In genomic region chr13:113812593-113812975, GRCm38 (mm10) we compare ENCODE assay signal across 24 mouse cellular contexts. TPM values are rescaled to one million over a fixed set of nuclear protein-coding genes. Genes with fewer than 3 reads are reported as not detected.
DNase-seq lines count a peak whose midpoint lies in the region; ATAC-seq and TF ChIP-seq lines count a peak whose summit lies in the region.
"Had no signal": no experiment of that assay in that cellular context is flagged by ENCODE, and none has a peak within 500 bp of the region (broad histone marks: within the 10 kb centered on the region; RNA-seq: fewer than 3 reads in every experiment).

No protein-coding gene starts in this region.

- H3K9me3 ChIP-seq in heart, embryonic 14.5 days (ENCODE audit: control insufficient read depth, low read length) = no peaks in the 10 kb centered on the region
- no peaks in the 10 kb centered on the region for H3K9me3 ChIP-seq in heart, embryonic 12.5 days (replicated peaks)
- H3K9me3 ChIP-seq in kidney, postnatal 0 days (replicated peaks; ENCODE audit: low read length) = no peaks in the 10 kb centered on the region
- no peaks in the 10 kb centered on the region for H3K9me3 ChIP-seq in stomach, embryonic 14.5 days (ENCODE audit: control insufficient read depth, low read depth, low read length)
- no peaks in the 10 kb centered on the region for H3K9me3 ChIP-seq in stomach, postnatal 0 days (ENCODE audit: control insufficient read depth, low read length)
- H3K9me3 ChIP-seq: embryonic facial prominence, embryonic 12.5 days; forebrain, embryonic 13.5 days; liver, embryonic 13.5 days; lung, embryonic 15.5 days had no signal

- DNase-seq in adrenal gland, postnatal 14 days = peak; percentile 23
- no peak for DNase-seq in adrenal gland, adult 2 months
- DNase-seq in kidney, postnatal 0 days (ENCODE audit: low spot score) = no peak
- DNase-seq in kidney, postnatal 25 days = no peak
- no peak for DNase-seq in stomach, postnatal 0 days (ENCODE audit: low spot score)
- DNase-seq: adrenal gland, postnatal 25 days; cerebellum, adult 18-20 months; cerebellum, postnatal 25 days; gastrocnemius, postnatal 10 days; liver, embryonic 13.5 days; lung, postnatal 4 days; midbrain, embryonic 14.5 days; right cerebral cortex, postnatal 25 days had no signal

- H3K27ac ChIP-seq in heart, embryonic 14.5 days (replicated peaks in 1 of 2; ENCODE audit: control insufficient read depth in 1 of 2, insufficient read depth in 1 of 2, low read depth in 2 of 2, low read length in 2 of 2) = peak overlapping the region; percentile 47 to 53
- no peak overlapping the region for H3K27ac ChIP-seq in heart, embryonic 12.5 days (ENCODE audit: poor library complexity, severe bottlenecking)
- H3K27ac ChIP-seq in kidney, postnatal 0 days = peak overlapping the region; percentile 79
- peak overlapping the region; percentile 18; the same call in 1 of the 2 replicates for H3K27ac ChIP-seq in stomach, embryonic 14.5 days (ENCODE audit: low read length)
- H3K27ac ChIP-seq in stomach, postnatal 0 days (replicated peaks) = no peak overlapping the region
- H3K27ac ChIP-seq: embryonic facial prominence, embryonic 12.5 days; forebrain, embryonic 13.5 days; hindbrain, embryonic 14.5 days; lung, embryonic 15.5 days had no signal

- peaks cover 8 to 25% of the 10 kb centered on the region in 2 experiments for H3K4me1 ChIP-seq in heart, embryonic 14.5 days (ENCODE audit: control insufficient read depth in 2 of 2, insufficient read depth in 2 of 2, low read length in 2 of 2)
- peaks cover 44% of the 10 kb centered on the region for H3K4me1 ChIP-seq in heart, embryonic 12.5 days (replicated peaks)
- H3K4me1 ChIP-seq in kidney, postnatal 0 days (replicated peaks; ENCODE audit: insufficient read depth, low read length) = peaks cover 28% of the 10 kb centered on the region
- H3K4me1 ChIP-seq in stomach, embryonic 14.5 days (ENCODE audit: control insufficient read depth, insufficient read depth, low read length) = peaks cover 4% of the 10 kb centered on the region; the same call in 1 of the 2 replicates
- no peaks in the 10 kb centered on the region for H3K4me1 ChIP-seq in stomach, postnatal 0 days (replicated peaks; ENCODE audit: control insufficient read depth, insufficient read depth)

- TF ChIP-seq EP300 in stomach, postnatal 0 days (optimal IDR thresholded peaks at IDR 0.05) = no peak

- TF ChIP-seq CTCF in kidney, postnatal 0 days (IDR thresholded peaks at IDR 0.05; ENCODE audit: low read depth) = no peak
- no peak for TF ChIP-seq CTCF in stomach, postnatal 0 days (IDR thresholded peaks at IDR 0.05; ENCODE audit: low read depth)

- no peak overlapping the region for H3K9ac ChIP-seq in heart, embryonic 14.5 days (ENCODE audit: low read length)
- H3K9ac ChIP-seq in heart, embryonic 12.5 days = no peak overlapping the region
- H3K9ac ChIP-seq in kidney, postnatal 0 days (ENCODE audit: low read depth, low read length) = no peak overlapping the region
- H3K9ac ChIP-seq in stomach, embryonic 14.5 days (replicated peaks; ENCODE audit: low read depth, low read length) = no peak overlapping the region
- no peak overlapping the region for H3K9ac ChIP-seq in stomach, postnatal 0 days (ENCODE audit: low read length)
- H3K9ac ChIP-seq: embryonic facial prominence, embryonic 12.5 days; forebrain, embryonic 13.5 days; hindbrain, embryonic 14.5 days; liver, embryonic 13.5 days; lung, embryonic 15.5 days had no signal

- no peak overlapping the region for H3K4me3 ChIP-seq in heart, embryonic 14.5 days (ENCODE audit: control insufficient read depth in 1 of 2, insufficient read depth in 1 of 2, low read depth in 1 of 2, low read length in 2 of 2)
- H3K4me3 ChIP-seq in heart, embryonic 12.5 days = no peak overlapping the region
- H3K4me3 ChIP-seq in kidney, postnatal 0 days (replicated peaks; ENCODE audit: low read depth, low read length) = no peak overlapping the region
- no peak overlapping the region for H3K4me3 ChIP-seq in stomach, embryonic 14.5 days (ENCODE audit: low read depth, low read length)
- no peak overlapping the region for H3K4me3 ChIP-seq in stomach, postnatal 0 days (ENCODE audit: low read depth, low read length)
- H3K4me3 ChIP-seq: embryonic facial prominence, embryonic 12.5 days; erythroblast, embryonic 14.5 days; forebrain, embryonic 13.5 days; liver, embryonic 13.5 days; lung, embryonic 15.5 days; myocyte had no signal

- no peaks in the 10 kb centered on the region for H3K27me3 ChIP-seq in heart, embryonic 14.5 days (ENCODE audit: control insufficient read depth, insufficient read depth, low read length)
- no peaks in the 10 kb centered on the region for H3K27me3 ChIP-seq in heart, embryonic 12.5 days (replicated peaks)
- no peaks in the 10 kb centered on the region for H3K27me3 ChIP-seq in kidney, postnatal 0 days (ENCODE audit: insufficient read depth, low read length)
- no peaks in the 10 kb centered on the region for H3K27me3 ChIP-seq in stomach, embryonic 14.5 days (ENCODE audit: control insufficient read depth, insufficient read depth, low read length)
- H3K27me3 ChIP-seq in stomach, postnatal 0 days (ENCODE audit: control insufficient read depth, insufficient read depth, low read length) = no peaks in the 10 kb centered on the region
- H3K27me3 ChIP-seq: embryonic facial prominence, embryonic 12.5 days; forebrain, embryonic 13.5 days; liver, embryonic 13.5 days; lung, embryonic 15.5 days; Patski had no signal

- ATAC-seq in heart, embryonic 14.5 days (ENCODE audit: insufficient number of reproducible peaks, insufficient read depth, low FRiP score, low read depth) = no peak
- no peak for ATAC-seq in heart, embryonic 12.5 days (ENCODE audit: insufficient number of reproducible peaks, low FRiP score)
- no peak for ATAC-seq in kidney, postnatal 0 days (replicated peaks; ENCODE audit: low FRiP score, low read depth)
- no peak for ATAC-seq in stomach, embryonic 14.5 days (ENCODE audit: insufficient number of reproducible peaks, insufficient read depth, low FRiP score, low read depth)
- no peak for ATAC-seq in stomach, postnatal 0 days (ENCODE audit: low FRiP score, low TSS enrichment)
- ATAC-seq: CD4-positive, CD25-positive, alpha-beta regulatory T cell, adult 4 months; forebrain, embryonic 13.5 days; Patski had no signal

- H3K4me2 ChIP-seq in heart, embryonic 14.5 days (ENCODE audit: low read length) = 0 out of 2 replicates have a peak overlapping the region, but pooled peaks have one; percentile 2
- no peak overlapping the region for H3K4me2 ChIP-seq in heart, embryonic 12.5 days
- no peak overlapping the region for H3K4me2 ChIP-seq in kidney, postnatal 0 days (ENCODE audit: low read length)
- no peak overlapping the region for H3K4me2 ChIP-seq in stomach, embryonic 14.5 days (replicated peaks; ENCODE audit: low read depth, low read length)
- no peak overlapping the region for H3K4me2 ChIP-seq in stomach, postnatal 0 days (replicated peaks; ENCODE audit: low read depth)
- H3K4me2 ChIP-seq: embryonic facial prominence, embryonic 12.5 days; forebrain, embryonic 13.5 days; hindbrain, embryonic 14.5 days; liver, embryonic 13.5 days; lung, embryonic 15.5 days had no signal

- no peaks in the 10 kb centered on the region for H3K36me3 ChIP-seq in heart, embryonic 14.5 days (ENCODE audit: control insufficient read depth, insufficient read depth, low read length)
- no peaks in the 10 kb centered on the region for H3K36me3 ChIP-seq in heart, embryonic 12.5 days
- no peaks in the 10 kb centered on the region for H3K36me3 ChIP-seq in kidney, postnatal 0 days (ENCODE audit: insufficient read depth, low read length)
- no peaks in the 10 kb centered on the region for H3K36me3 ChIP-seq in stomach, embryonic 14.5 days (ENCODE audit: control insufficient read depth, insufficient read depth, low read length)
- no peaks in the 10 kb centered on the region for H3K36me3 ChIP-seq in stomach, postnatal 0 days (ENCODE audit: control insufficient read depth, insufficient read depth, low read length)
- H3K36me3 ChIP-seq: embryonic facial prominence, embryonic 12.5 days; lung, embryonic 15.5 days had no signal

- 66% methylated on average over 6 of the region's 6 CpGs for WGBS in heart, embryonic 14.5 days
- 61% methylated on average over 6 of the region's 6 CpGs for WGBS in heart, embryonic 12.5 days
- 39% methylated on average over 6 of the region's 6 CpGs for WGBS in kidney, postnatal 0 days
- WGBS in stomach, embryonic 14.5 days = 60% methylated on average over 6 of the region's 6 CpGs
- WGBS in stomach, postnatal 0 days = 61% methylated on average over 6 of the region's 6 CpGs

RNA-seq across cellular contexts. Expression of gene Arl15, which starts 18.3 kb away (rescaled TPM):
- total RNA-seq in adrenal gland, postnatal 14 days (2021) = 24.6 and 28.0 TPM in 2 replicates
- 10 to 100 TPM; 27.2 to 40.7 TPM for total RNA-seq in adrenal gland, adult 2 months (2021)
- 2.2 and 4.8 TPM in 2 replicates for polyA plus RNA-seq in adrenal gland, adult 2 months (2012; rRNA removed)
- 8.0 and 8.3 TPM in 2 replicates for polyA plus RNA-seq in heart, embryonic 14.5 days (2014; fragmentation: Nextera tagmentation; extraction: Ambion mirVana)
- polyA plus RNA-seq in heart, embryonic 12.5 days (2016; fragmentation: Nextera tagmentation; extraction: Ambion mirVana) = 7.7 and 9.1 TPM in 2 replicates
- 10.8 and 12.6 TPM in 2 replicates for polyA plus RNA-seq in kidney, postnatal 0 days (2015; fragmentation: Nextera tagmentation; extraction: Ambion mirVana)
- 10.8 and 12.0 TPM in 2 replicates for polyA plus RNA-seq in stomach, embryonic 14.5 days (2014; fragmentation: Nextera tagmentation; extraction: Ambion mirVana)
- 3.4 and 3.7 TPM in 2 replicates for polyA plus RNA-seq in stomach, postnatal 0 days (2015; fragmentation: Nextera tagmentation; extraction: Ambion mirVana)
- polyA plus RNA-seq: erythroblast, embryonic 14.5 days had no signal

Comparison
In these comparisons a context has a peak if more than half of its experiments do, and no peak if none do; other contexts are left out.
1. H3K27ac ChIP-seq: peak in heart, embryonic 14.5 days (2 of 2), kidney, postnatal 0 days (single experiment) and stomach, embryonic 14.5 days (single experiment); none in heart, embryonic 12.5 days (single experiment) and stomach, postnatal 0 days (single experiment).